Mouse (Mus musculus) kidney, adult 2 months (tissue): ENCODE measurements around the gene Olfr826.

ENCODE experiments used
- CTCF ChIP-seq: fragments of 200-500 bp; conservative IDR thresholded peaks from 2 replicates; pipeline ENCODE4 v1.5.1; 2011; ENCODE audit warnings: low read depth, mild to moderate bottlenecking, control low read depth, low read length, moderate library complexity, mixed read lengths; ENCODE audit not compliant: insufficient read depth, insufficient read length
- POLR2A ChIP-seq: fragments of 200-500 bp; IDR thresholded peaks from one replicate; pipeline ENCODE4 v1.6.1; 2011; ENCODE audit warnings: low read depth, low read length, control low read depth

DNA sequence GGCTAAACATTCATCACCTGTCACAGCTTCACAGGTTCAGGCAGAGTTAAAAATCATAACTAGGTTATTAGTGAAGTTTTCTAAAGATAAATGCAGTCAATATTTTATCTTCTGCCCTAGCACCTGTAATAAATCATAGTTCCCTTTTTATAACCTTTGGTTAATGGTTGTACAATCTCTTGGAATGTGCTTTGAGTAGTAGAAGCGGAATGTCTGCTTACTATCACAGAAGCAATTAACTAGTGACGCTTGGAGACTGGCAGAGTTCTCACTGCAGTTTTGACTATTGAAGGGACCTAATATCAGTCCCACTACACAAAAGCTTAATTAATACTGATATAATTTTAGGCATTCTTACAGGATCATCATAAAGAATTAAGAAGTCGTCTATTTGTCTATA is 41.0 kb upstream of the Olfr826 start:
- TF ChIP-seq POLR2A: no peak
- TF ChIP-seq CTCF: no peak
